Mouse (Mus musculus) Muller cell, postnatal 12 days (primary cell): Measurements from ENCODE around the gene Syngr1.

Experiments
- DNase-seq: peaks from one replicate; pipeline ENCODE4 v3.0.0-alpha.2; 2015; ENCODE audit errors: inconsistent ontology term

The Syngr1 gene

GRCm38 (mm10) chr15:80090155-80090554 lies 979 bp upstream of the Syngr1 start:
- DNase-seq: no peak

- no peak for DNase-seq
These were observed 403 bp upstream of the Syngr1 start for GRCm38 (mm10) chr15:80090741-80091120.

DNA sequence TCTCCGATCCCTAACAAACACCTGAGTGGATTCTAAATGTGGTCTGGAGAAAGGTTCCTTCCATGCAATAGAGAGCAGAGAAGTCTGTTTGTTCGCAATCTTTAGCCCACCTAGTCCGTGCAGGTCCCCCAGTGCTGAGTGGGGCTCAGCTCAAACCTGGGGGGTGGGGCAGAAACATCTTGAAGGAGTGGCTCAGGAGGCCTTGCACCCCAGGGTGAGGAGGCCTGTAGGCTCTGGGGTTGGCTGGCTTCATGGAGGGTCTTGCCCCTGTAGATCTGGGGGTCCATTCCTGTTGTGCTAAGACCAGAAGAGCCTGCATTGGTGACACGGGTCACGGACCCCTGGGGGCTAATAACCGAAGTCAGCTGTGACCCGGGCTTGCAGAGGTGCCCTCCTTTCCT lies 907 bp downstream of the Syngr1 start:
- no peak for DNase-seq

DNA sequence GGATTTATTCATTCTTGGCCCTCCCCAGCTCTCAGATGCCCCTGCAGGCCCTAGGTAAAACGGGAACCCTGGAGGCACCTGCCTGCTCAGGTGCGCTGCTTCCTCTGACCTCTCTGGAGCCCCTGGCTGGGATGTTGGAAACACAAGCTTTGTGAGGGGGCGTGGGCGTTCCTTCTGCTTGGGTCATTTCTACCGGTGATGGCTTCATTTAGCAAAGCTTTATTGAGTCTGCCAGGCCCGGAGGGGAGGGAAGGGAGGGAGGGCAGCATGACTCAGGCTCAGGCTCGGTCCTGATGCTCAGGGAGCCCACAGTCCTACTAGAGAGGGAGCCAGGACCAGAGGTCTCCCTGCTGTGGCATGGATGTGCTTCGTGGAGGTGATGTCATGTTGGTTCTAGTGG lies 1.5 kb downstream of the Syngr1 start:
- DNase-seq: peak; percentile 91

- DNase-seq: no peak
These were observed 3.1 kb downstream of the Syngr1 start for GRCm38 (mm10) chr15:80094201-80094600.

DNA sequence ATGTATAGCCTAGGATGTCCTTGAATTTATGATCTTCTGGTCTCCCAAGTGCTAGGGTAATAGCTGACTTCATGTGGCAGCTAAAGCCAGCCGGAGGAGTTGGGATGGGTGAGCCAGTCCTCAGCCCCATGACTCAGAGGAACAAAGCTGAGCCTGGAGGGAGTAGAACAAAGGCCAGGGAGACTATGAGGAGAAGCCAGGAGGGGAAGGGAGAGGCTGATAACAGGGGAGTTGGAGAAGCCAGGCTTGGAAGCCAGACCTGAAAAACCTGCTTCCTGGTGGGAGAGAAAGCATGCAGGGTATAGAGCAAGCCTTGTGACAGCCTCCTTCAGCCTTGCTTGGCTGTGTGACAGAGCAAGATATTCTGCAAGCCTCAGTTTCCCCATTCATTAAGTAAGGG lies 4.5 kb downstream of the Syngr1 start:
- DNase-seq: peak; percentile 29

- no peak for DNase-seq
These were observed 5.3 kb downstream of the Syngr1 start for GRCm38 (mm10) chr15:80096406-80096805.

DNA sequence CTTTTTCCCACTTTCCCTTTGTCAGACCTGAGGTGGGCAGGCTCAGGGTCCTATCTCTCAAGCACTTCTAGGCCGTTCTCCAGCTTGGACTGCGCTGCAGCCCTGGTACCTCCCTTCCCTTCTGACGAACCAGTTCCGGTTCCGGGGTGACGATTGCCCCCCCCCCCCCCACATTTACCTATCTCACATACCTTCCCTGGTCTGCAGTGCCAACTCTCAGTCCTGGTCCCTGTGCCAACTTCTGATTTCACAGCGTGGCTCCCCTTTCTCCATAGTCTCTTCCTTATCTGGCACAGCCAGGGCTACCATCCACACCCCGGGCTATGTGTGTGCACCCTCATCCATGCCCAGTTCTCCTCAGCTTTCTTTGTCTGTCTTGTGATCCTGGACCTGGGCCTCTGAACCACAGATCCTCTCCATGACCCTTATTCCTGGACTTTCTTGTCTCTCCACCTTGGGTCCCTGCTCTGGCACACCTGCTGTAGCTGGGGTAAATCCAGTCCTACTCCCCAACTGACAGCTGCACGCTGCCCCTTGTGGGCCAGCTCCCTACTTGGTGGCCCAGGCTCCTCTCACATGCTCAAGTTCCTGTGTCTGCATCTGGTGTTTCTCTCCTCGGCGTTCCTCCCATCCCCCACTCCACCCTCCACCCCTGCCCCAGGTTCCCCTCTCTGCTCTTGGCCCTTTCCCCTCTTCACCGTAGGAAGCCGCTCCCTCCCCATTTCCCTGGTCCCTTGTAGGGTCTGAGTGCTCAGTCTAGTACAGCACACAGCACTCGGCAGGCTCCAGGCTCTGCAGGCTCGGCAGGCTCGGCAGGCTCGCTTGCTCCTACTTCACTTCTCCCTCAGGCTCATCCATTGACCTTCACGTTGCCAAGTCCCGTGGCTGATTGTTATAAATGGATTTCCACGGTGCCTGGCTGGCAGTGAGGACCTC lies 6.1 kb downstream of the Syngr1 start:
- peak; percentile 57 for DNase-seq

DNA sequence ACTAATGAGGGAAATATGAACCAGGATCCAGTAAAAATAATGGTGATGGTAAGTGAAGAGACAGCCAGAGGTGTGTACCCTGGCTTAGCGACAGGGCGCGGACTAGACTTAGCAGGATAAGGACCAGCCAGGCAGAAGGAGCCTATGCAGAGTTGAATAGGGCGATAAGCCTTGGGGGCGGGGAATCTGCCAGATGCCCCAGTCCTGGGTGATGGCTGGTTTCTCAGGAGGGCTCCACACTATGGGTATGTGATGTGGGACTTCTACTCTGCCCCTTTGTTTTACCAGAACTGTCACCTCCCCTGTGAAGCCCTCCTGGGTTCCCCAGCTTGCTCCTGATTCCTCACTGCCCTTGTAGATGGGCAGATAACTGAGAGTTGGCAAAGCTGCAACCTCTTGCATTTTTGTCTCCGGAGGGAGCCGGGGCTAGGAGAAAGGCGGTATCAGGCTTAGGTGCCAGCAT lies 6.9 kb downstream of the Syngr1 start:
- DNase-seq: no peak

- DNase-seq: peak; percentile 63
These were observed 7.7 kb downstream of the Syngr1 start for GRCm38 (mm10) chr15:80098809-80099208.

- DNase-seq: no peak
These were observed 8.3 kb downstream of the Syngr1 start for GRCm38 (mm10) chr15:80099477-80099876.

DNA sequence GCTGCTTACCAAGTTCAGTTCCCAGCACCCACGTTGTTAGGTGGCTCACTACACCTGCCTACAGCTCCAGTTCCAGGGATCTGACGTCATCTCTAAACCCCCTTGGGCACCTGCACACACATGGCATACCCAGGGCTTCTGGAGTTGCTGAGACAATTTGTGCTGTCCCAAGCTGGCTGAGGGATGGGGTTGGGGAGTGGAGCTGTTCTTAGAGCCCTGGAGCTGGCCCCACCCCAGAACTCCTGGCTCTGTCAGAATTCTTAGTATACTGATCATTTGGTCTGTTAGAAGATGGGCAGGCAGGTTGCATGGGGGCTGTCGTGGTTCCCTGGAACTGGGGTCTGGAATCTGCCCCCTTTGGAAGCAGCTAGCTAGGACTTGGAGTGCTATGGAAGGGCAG lies 9.1 kb downstream of the Syngr1 start:
- no peak for DNase-seq

DNA sequence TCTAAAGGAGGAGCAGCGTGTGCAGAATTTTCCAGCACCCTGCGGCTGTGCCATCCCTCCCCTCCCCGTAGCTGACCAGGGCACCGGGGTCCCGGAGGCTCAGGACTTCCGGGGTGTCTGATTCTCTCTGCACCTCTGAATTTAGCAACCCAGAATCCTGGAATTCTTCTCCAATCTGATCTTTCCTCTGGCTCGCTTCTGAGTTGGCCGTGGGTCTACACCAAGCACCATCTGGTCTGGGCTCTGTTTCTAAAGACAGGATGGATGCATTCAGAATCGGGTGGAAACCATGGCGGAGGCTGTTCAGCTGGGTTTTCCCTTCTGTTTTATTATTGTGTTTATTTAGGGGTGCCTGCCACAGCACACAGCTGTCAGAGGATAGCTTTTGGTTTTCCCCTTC lies 9.7 kb downstream of the Syngr1 start:
- no peak for DNase-seq

DNA sequence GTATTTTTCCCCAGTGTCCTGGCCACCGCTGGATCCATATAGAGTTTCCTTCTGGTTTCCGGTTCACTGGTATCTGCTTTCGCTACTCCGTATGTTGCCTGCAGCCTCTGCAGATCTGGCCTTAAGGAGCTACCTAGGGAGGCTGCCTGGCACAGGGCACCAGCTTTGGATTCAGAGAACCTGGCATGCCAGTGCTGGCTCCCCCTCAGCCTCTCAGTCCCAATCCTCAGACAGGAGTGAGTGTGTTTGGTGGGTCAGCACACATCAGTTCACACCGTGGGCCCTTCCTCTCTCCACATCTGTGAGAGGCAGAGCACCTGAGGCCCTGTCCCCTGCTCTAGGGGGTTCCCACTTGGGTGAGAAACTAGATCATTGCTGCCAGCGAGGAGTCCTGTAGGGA lies 10.4 kb downstream of the Syngr1 start:
- DNase-seq: no peak

GRCm38 (mm10) chr15:80102495-80102894 lies 11.4 kb downstream of the Syngr1 start:
- DNase-seq: no peak

GRCm38 (mm10) chr15:80105490-80106410 lies 14.6 kb downstream of the Syngr1 start:
- DNase-seq: no peak

DNA sequence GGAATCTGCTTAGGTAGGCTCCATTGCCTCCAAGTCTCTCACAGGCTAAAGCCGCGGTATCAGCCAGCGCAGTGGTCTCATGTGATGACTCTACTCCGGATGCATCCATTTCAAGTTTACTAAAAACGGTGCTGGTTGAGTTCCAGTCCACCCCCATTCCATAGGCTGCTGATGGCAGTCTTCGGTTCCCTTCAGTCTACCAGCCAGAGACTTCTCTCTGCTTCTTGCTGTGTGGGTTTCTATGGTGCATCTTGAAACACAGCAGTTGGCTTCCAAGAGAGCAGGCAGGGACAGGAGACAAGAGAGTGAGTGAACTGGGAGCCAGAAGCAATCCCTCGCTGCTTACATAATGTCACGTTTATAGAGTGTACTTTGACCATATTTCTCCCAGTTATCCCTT lies 16.0 kb downstream of the Syngr1 start:
- no peak for DNase-seq

- no peak for DNase-seq
These were observed 16.4 kb downstream of the Syngr1 start for GRCm38 (mm10) chr15:80107575-80107974.

DNA sequence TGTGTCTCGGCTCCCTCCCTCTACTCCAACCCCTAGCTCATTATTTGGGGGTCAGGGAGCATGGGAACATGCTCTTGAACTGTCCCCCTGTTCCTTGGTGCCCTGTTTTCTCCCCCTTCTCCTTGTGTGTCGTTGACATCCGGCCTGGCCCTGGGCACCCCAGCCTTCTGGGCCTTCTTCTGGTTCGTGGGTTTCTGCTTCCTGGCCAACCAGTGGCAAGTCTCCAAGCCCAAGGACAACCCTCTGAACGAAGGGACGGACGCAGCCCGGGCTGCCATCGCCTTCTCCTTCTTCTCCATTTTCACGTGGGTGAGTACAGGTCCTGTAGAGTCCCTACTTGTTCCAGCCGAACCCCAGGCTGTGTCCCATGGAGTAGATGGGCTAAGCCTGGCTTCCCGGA lies 20.3 kb downstream of the Syngr1 start:
- no peak for DNase-seq

DNA sequence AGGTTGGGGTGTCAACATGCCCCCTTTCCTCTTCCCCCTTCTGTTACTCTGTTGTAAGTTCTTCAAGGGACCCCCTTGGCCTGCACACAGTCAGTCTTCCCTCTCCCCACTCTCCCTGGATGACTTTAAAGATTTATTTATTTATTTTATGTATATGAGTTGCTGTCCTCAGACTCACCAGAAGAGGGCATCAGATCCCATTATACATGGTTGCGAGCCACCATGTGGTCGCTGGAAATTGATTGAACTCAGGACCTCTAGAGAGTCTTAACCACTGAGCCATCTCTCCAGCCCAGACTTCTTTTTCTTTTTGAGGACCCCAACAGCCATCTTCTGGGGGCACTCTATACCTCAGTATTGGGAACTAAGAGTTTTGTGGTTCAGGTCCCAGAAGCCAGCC lies 21.4 kb downstream of the Syngr1 start:
- DNase-seq: no peak

- no peak for DNase-seq
These were observed 23.3 kb downstream of the Syngr1 start for GRCm38 (mm10) chr15:80114414-80114813.

GRCm38 (mm10) chr15:80115256-80115655 lies 24.1 kb downstream of the Syngr1 start:
- DNase-seq: no peak
